Mouse (Mus musculus) embryo, embryonic 9.5 days (tissue): ENCODE data around the gene Glyctk.

ENCODE experiments used
- DNase-seq: peaks from one replicate; pipeline ENCODE4 v3.0.0-alpha.2; 2017; ENCODE audit errors: extremely low spot score

Gene Glyctk

DNA sequence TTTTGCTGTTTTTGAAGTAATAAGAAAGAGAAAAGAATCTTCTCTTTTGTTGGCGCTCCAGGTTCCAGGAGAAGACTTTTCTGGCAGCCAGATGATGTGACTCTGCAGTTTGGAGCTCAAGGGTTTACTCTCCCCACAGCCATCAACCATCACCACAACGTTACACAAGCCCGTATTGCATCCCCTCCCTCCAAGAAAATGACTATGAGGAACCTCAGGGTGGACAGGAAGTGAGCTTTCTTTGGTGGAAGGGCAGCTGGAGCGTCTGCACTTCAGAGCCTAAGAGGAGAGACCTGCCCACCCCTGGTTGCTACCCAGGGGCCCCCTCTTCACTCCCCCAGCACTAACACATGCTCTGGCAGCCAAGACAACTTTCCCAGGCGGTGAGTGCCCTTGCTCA lies 10.7 kb downstream of the Glyctk start:
- no peak for DNase-seq

DNA sequence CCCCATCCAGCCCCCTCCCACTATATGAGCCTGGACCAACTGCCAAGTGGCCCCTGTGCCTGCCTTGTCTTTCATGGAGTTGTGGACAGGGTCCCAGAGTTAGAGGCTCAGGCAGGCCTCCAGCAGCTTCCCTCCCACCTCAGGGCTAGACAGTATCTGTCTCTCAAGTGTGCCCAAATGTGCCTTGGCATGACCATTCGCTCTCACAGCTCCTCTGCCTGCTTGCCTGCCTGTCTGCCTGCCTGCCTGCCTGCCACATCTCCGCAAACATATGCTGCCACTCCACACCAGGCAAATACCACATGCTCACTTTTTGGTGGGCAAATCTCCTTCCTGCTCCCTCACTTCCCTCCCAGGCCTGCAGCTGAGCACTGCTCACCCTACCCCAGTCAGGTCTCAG lies 12.4 kb downstream of the Glyctk start:
- no peak for DNase-seq

DNA sequence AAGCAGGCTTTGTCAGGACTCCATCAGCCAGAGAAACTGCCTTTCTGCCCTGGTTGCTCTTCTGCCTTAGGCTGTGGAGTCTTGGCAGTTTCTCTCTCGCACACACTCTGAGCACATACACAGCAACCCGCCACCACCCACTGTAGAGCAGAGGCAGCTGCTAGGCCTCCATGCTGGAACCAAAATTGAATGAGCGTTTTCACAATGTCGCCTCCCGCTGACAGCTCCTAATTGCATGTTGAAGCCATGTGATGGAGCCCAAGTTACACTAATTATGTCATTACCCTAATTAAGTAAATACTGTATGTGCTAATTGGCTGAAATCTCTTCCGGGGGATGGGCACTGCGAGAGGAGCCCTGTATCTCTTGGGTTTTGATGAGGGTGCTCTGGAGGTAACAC lies 13.8 kb downstream of the Glyctk start:
- DNase-seq, result no peak

DNA sequence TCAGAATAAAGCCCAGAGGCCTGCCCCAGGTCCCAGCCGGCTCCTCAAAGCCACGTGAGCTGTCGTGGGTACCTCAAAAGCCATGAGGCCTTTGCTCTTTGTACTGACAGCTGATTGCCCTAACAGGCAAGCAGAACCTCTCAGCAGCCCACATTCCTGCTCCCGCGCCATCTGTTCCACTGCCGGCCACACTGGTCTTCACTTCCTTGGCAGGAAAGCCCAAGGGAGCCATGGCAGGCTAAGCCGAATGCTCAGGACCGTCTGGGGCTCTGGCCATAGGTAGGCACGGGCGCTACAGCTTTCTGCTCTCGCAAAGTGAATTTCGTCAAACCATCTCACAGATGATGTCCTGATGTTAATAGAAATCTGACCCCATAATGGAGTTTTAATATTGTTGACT lies 16.0 kb downstream of the Glyctk start:
- no peak for DNase-seq

DNA sequence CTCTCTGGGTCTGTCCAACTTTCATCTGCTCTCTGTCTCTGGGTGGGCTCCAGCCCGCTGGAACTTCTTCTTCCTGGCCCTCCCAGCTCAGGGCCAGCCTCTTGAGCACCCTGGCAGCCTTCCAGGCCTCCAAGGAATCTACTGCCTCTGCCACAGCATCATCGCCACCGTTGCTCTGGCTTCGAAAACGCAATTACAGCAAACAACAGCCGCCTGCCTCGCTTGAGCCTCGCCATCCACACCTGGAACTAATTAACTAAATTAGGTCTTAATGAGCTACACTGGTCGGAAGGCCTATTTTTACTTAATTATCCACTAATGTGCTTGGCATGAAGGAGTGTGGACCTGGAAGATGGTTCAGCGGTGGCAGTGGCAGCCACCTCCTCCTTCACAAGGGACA lies 18.2 kb downstream of the Glyctk start:
- DNase-seq, result no peak

DNA sequence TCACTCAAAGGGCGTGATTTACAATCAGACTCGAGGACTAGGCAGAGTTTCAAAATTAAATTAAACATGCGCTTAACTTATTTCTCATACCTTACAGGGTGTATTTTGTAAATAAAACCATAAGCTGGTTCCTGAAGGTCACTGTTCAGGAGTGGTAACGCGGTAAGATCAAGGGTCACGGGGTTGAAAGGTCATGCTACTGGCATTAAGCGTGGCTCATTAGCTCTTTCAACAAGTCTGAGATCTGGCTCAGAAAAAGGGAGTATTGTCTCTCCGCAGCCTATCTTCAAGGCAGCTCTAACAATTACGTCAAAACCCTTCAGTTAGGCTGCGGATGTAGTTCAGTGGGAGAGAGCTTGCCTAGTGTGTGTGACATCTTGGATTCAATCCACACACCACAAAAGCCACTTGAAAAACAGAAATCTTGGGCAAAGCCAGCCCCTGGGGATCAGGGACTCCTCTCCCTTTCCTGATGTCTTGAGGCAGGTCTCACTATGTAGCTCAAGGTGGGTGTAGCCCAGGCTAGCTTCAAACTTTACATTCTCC lies 20.2 kb downstream of the Glyctk start:
- DNase-seq, result peak; percentile 50

DNA sequence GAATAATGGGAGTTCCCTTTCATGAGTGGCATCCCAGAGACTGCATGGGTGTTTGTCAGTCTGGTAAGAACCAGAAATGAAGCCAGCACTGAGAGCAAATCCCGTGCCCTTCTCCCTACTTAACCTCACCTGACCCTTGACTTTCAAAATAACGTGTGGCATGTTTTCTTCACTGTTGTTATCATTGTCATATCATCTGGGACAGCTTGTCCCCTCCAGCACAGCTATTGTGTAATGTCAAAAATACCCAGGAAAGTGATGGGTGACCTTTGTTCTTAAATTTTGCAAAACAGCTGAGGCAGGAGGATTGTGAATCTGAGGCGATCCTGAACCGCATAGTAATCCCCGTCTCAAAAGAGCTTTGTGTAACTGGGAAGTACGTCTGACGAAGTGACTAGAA lies 27.7 kb downstream of the Glyctk start:
- DNase-seq, result no peak

DNA sequence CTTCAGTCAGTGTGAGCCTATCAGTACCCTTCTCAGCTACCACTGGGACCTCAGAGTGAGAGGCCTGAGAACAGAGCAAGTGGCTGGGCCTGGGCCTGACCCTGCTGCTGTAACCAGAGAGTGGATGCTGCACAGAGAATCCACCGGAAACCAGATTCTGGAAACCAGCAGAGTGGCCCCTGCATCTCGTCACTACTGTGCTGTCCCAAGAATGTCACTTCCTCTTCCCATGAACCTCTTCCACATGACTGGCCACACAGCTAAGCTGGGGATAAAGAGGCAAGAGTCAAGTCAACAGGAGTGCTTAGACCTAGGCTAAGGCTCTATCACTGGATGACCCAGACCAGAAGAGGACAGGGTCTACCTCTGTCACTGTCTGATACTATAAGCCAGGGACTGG lies 28.9 kb downstream of the Glyctk start:
- DNase-seq, result no peak

DNA sequence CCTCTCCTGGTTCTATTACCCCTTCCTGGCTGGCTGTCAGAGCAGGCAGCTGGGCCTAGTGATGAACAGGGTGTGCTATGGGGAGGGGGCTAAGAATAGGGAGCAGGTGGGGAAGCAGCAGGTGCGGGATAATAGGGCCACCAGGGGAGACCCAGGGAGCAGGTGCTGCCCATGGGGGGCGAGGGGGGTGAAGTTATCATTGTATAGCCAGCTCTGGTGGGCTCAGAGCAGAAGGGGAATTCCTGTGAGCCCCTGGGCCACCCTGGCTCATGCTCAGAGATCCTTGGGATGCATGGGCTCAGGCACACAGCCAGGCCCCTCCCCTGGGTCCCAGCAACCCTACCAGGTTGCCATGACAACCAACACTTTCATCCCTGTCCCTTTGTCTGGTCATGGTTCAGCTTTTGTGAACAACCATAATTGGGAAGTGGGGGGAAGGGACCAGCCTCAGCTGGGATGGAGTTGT lies 31.1 kb downstream of the Glyctk start:
- peak; percentile 80 for DNase-seq

DNA sequence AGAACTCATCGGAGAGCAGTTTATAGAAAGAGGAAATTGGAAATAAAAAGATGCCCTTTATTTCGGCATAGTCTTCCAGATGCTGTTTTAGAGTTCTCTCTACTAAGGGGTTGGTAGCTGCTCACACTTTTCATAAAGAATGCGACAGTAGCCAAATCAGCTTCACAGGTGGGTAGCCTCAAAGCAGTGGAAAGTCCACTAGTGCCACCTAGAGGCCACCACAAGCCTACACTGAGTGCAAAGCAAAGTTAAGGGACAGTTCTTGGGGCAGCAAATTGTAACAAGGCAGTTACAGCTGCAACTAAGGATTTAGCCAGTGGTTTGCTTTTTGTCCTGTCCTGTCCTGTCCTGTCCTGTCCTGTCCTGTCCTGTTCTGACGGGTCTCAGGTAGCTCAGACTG lies 34.3 kb downstream of the Glyctk start:
- peak; percentile 36 for DNase-seq

DNA sequence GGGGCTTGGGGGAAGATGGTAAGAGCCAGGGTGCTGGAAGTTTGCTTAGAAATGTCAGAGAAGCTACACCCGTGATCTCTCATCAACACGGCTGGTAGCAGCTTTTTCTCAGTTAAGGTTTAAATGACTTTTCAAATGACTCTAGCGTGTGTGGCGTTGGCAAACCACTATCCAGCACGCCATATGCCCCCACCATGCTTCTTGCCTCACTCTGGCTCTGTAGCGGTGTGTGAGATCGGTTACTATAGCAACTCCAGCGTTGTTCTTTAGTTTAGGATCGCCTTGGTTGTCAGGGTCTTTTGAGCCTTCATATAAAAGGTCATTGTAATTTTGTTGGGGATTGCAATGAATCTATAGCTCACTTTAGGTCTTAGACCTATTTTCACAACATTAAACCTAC lies 38.9 kb downstream of the Glyctk start:
- DNase-seq, result no peak

DNA sequence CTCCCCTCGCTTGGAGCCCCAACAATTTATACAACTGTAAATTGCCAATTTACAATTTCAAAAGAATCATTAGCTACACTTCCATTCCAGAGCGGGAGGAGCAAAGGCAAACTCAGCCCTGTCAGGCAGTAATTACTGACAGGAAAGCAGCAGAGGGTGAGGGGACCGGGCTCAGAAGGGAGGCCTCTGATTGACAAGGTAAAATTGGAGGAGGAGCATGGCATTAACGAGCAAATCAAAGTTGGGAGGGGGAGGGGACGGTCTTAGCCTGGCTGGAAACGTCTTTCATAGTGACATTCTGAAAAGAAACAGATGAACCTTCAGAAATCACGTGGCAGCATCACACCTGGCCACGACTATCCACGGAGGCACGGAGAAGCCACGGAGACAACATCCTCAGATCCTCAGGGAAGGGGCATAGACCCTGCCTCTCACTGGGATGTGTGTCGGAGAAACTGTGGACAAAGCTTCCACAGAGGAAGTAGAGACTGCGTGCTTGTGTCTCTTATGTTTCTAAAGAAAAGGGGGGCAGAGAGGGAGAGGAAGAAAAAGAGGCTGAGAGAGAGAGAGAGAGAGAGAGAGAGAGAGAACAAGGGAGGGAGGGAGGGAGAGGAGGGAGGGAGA lies 42.0 kb downstream of the Glyctk start:
- DNase-seq, result no peak

DNA sequence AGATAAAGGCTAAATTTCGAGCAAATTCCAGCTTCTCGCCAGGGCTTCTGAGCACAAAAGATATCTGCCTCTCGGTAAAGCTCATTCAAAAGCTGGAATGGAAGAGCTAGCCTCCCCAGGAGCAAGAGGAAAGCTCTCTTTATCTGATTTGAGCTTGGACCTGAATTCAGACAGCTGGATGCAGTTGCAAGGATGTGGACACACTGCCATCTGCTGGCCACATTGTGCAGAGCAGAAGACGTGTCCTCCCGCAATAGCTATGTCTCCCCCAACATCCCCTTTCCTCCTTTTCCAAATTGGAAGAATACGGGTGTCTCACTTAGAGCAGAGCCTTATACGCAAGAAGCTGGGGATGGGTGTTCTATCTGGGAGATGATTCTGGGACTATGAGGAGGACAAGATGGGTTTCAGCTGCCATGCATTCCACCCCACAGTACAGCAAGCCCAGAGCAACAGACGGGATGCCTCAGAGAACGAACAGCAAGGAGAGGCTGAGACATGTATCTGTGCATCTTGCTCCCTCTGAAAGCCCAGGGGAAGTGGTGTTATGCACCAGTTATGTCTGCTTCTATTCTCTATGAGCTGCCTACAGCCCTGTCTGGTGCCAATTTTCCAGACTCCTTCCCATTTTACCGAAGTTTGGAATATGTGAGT lies 45.0 kb downstream of the Glyctk start:
- peak; percentile 79 for DNase-seq

DNA sequence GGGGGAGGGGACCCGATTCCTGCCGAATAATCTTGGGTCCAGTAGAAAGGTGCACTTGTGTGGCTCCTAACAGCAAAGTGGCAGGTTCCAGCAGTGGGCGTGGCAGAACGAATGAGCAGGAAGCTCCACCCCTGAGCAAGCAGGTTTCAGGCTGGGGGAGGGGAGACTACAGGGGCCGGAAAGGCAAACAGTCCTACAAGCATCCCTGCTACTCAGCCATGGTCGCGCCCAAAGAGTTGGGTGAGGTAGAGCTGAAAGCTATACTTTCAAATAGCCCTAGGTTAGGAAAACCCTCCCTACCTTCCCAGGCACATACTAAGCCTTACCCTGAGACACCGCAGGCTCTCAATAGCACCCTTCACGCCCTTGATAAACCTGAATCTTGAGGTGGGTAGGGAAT lies 51.7 kb downstream of the Glyctk start:
- DNase-seq, result no peak

DNA sequence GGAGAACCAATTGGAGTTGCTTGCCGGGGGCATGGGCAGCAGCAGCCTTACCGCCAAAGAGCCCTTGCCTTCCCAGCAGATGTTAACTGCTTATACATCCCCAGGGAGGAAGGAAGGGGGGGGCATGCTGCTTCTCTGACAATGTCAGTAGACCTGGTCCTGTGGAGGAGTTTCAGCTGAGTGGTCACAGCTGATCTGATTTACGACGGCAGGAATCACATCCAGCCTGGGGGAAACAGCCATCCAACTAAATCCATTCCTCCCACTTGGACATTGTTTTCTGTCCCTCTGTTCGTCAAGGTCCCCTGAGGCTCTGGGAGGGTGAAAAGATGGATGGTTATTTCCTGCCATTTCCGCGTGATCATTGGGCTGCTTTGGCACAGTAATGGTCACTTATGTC lies 53.5 kb downstream of the Glyctk start:
- DNase-seq, result no peak
